Mouse (Mus musculus) lung, adult 2 months (tissue): ENCODE results near the gene Rasal1. TPM values are rescaled to one million over a fixed set of nuclear protein-coding genes. Genes with fewer than 3 reads are reported as not detected.

ENCODE experiments used
- DNase-seq: peaks from one replicate; pipeline ENCODE4 v3.0.0; 2022
- H3K4me1 ChIP-seq: fragments of 200-500 bp; 2 replicates; pipeline ENCODE4 v1.6.1; 2011; ENCODE audit warnings: low read length; ENCODE audit not compliant: control insufficient read depth, insufficient read depth
- H3K4me3 ChIP-seq: fragments of 200-500 bp; replicated peaks from 2 replicates; pipeline ENCODE3; 2011; ENCODE audit warnings: low read depth, mild to moderate bottlenecking, control low read depth, low read length; ENCODE audit errors: extremely low read depth
- CTCF ChIP-seq: fragments of 200-500 bp; IDR thresholded peaks from 2 replicates; pipeline ENCODE4 v1.5.1; 2011; ENCODE audit warnings: mild to moderate bottlenecking, low read length, control low read depth; ENCODE audit not compliant: insufficient read depth
- POLR2A ChIP-seq: fragments of 200-500 bp; IDR thresholded peaks from 2 replicates; pipeline ENCODE4 v1.6.1; 2011; ENCODE audit warnings: low read depth, mild to moderate bottlenecking, control low read depth, low read length, borderline replicate concordance; ENCODE audit errors: extremely low read depth
- WGBS: fragments of 180-500 bp; shearing (Covaris S2); methylation state at CpG from one replicate; pipeline ENCODE4 v1.1.7; 2018; 5-methylcytosine and 5-hydroxymethylcytosine counted together
- polyA plus RNA-seq: library from polyadenylated mRNA; depleted of rRNA; stranded (reverse); fragments of >200 nt; gene quantifications from 2 replicates; pipeline ENCODE4 v1.2.3, GENCODE M21; 2012

Gene Rasal1
- polyA plus RNA-seq, 1 experiment, result 1.6 TPM

DNA sequence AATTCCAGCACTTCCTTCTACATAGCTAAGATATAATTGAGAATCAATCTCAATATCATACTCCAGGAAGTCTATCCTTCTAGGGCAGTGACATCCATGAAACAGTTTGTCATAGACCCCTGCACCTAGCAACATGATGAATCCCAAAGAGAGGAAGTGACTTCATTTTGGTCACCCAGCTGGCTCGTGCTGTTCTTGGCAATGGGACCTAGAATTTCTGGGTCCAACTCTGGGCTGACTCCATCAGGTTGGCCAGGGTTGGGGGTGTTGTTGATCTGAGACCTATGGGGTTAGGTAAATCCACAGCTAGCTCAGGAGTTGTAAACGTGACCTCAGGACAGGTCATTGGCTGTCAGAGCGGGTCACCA, 38.9 kb downstream of the Rasal1 start:
- no peak for DNase-seq
- Histone ChIP-seq H3K4me1 (no peaks in the 10 kb centered on the region), H3K4me3 (no peak overlapping the region)
- WGBS, result 61% methylated on average over 3 of the region's 3 CpGs
- TF ChIP-seq POLR2A (no peak), CTCF (no peak)

DNA sequence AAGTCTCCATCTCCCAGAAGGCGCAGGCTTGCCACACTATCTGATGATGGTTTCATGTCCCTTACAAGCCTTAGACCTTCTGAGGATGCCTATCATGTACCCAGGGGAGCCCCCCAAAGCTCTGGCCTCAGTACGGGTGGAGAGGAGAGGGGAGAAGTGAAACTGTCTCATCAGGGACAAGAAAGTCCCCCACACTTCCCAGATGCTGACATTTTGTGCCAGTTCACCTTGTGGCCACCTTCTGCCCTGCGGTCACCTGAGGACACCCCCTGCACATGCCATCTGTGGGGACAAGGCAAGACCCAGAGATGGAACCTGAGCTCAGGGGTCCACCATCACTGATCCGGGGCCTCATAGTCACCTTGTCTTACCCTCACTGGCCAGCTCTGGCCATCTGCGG, 39.3 kb downstream of the Rasal1 start:
- no peak for DNase-seq
- 74% methylated on average over 5 of the region's 5 CpGs for WGBS
- H3K4me1 ChIP-seq, result no peaks in the 10 kb centered on the region
- no peak overlapping the region for H3K4me3 ChIP-seq
- TF ChIP-seq POLR2A, result no peak
- no peak for TF ChIP-seq CTCF

DNA sequence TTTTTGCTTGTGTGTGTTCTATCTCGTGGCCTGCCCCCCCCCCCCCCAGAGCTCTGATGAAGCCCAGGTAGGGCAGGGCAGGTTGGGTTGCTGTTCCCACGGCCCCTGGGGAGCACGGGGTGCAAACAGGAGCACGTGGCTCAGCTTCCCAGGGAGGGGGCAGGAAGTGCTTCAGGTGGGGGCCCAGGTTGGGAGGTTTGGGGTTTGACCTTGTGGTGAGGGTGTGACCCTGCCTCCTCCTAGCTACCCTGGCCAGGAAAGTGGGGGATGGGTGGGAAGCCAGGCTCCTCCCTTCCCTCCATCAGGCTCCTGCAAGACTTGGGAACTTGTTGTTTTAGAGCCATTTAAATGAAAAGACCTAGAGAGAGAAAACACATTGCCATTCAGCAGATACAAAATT, 39.8 kb downstream of the Rasal1 start:
- WGBS, result 31% methylated on average over 4 of the region's 4 CpGs
- Histone ChIP-seq H3K4me3 (no peak overlapping the region), H3K4me1 (no peaks in the 10 kb centered on the region)
- no peak for TF ChIP-seq CTCF
- TF ChIP-seq POLR2A, result no peak
- no peak for DNase-seq

DNA sequence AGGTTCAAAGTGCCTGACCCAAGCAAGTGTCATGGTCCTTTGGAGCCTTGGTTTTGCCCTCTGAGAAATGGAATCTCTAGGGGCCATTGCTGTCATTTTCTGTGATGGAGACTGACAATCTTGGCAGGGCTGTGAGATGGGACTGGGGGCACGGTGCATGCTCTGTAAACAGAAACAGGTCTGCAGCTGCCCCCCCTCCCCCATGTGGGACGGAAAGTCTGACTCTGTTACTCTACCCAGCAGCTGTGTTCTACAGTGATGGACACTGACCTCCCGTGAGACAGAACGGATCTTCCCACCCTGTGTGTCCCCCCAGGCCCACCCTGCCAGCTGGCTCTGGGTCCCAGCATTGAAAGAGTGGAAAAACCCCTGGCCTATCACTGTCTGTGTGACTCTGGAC, 41.8 kb downstream of the Rasal1 start:
- WGBS, result 46% methylated on average over 4 of the region's 4 CpGs
- DNase-seq, result no peak
- Histone ChIP-seq H3K4me1 (no peaks in the 10 kb centered on the region), H3K4me3 (no peak overlapping the region)
- TF ChIP-seq POLR2A, result no peak
- no peak for TF ChIP-seq CTCF

DNA sequence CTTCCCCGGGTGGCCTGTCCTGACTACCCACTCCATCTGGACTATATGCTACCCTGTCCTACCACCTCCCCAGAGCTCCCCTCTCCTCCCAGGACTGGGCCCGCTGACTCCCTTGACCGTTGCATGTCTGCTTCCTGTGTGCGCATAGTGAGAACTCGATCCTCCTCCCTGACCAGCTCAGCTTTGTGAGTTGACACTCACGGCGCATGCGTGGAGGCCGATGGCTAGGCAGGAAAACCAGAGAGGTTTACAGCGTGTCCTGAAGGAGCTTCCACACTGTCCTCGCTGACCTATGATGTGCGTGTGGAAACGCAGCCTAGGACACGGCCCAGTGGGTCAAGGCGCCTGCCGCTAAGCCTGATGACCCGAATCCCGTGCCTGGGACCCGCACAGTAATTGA, 43.4 kb downstream of the Rasal1 start:
- WGBS, result 68% methylated on average over 19 of the region's 19 CpGs
- Histone ChIP-seq H3K4me3 (no peak overlapping the region), H3K4me1 (no peaks in the 10 kb centered on the region)
- no peak for TF ChIP-seq CTCF
- TF ChIP-seq POLR2A, result no peak
- DNase-seq, result no peak

DNA sequence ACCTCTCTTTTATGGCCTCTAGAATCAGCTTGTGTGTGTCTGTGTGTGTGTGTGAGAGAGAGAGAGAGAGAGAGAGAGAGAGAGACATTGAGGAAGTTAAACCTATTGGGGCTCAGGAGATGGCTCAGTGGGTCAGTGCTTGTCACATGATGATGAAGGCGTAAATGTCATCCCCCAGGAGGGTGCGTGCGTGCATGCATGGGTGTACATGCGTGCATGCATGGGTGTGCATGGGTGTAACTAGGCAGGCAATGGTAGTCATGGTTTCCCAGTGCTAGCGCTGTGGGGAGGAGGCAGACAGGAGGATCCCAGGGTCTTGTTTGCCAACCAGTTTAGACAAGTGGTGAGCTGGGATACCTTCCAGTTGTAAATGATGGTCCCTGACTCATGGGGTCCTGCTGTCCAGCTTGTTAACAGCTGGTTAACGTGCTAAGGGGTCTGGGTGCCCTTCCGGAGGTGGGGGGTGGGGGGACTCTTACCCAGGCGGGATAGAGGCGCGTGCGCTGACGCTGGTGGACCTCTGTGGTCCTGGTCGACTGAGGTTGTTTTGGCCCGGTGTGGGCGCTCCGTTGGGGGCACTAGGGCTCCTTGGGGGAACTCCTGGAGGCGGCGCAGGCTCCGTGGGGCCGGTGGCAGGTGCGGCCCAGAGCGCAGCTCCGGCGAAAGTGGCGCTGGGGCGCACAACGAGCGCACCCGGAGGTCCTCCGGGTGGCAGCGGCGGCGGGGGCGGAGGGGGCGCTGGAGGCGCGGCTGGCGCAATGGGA, 45.5 kb downstream of the Rasal1 start:
- DNase-seq, result no peak
- 19% methylated on average over 38 of the region's 38 CpGs for WGBS
- Histone ChIP-seq H3K4me3 (no peak overlapping the region), H3K4me1 (no peaks in the 10 kb centered on the region)
- TF ChIP-seq POLR2A (no peak), CTCF (no peak)

DNA sequence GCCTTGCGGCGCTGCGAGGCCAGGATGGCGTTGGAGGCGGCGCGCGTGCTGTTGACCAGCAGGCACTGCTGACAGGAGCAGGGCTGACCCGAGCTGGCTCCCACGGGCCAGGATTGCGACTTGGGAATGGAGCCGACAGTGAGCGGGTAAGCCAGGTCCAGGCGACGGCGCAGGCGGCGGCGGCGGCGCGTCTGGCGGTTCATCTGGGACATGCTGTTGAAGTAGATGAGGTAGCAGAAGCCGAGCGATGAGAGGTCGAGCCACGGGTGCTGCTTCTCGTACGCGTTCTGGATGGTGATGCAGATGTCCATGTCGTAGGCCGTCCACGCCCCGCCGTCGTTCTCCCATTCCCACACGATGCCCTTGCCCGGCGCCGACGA, 46.1 kb downstream of the Rasal1 start:
- DNase-seq, result no peak
- 8% methylated on average over 41 of the region's 41 CpGs for WGBS
- Histone ChIP-seq H3K4me1 (no peaks in the 10 kb centered on the region), H3K4me3 (no peak overlapping the region)
- TF ChIP-seq CTCF (no peak), POLR2A (no peak)

DNA sequence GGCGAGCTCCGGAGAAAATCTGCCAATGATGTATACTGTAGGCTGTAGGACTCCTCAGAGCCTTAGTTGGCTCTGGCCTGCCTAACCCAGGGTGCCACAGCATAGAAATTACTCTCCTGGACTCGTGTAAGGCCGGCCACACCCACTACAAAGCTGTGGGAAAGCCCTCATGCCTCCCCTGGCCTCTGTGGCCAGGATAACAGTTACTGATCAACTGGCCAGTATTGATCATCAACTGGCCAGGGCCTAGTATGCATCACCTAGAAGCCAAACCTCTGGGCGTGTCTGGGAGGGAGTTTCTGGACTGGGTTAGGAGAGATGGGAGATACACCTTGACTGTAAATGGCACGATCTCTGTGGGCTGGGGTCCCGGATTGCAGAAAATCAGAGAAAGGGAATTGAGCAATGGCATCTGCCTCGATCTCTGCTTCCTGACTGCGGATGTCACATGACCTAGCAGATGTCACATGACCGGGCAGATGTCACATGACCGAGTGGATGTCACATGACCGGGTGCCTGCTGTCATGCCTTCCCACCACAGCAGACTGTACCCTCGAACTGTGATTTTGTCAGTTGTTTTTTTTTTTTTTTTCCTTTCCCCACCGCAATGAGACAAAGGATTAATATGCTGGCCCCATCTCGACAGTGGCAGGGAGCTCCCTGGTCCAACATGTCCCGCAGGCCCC, 47.6 kb downstream of the Rasal1 start:
- no peak for DNase-seq
- no peak overlapping the region for H3K4me3 ChIP-seq
- WGBS, result 66% methylated on average over 16 of the region's 16 CpGs
- no peaks in the 10 kb centered on the region for H3K4me1 ChIP-seq
- TF ChIP-seq POLR2A (no peak), CTCF (no peak)

DNA sequence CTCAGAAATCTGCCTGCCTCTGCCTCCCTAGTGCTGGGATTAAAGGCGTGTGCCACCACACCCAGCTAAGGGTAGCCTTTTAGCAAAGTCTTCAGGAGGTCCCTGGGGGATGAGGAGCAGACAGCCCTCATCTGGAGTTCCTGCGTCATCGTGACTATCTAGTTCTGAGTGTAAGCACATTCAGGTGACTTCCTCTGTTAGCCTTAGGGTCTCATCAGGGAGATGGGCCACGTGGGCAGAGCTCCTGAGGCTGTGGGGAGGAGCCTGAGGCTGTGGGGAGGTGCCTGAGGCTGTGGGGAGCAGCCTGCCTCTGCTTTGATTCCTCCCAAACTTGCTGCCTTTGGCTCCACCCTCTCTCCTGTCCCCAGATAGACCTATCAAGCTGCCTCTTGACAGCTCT, 48.3 kb downstream of the Rasal1 start:
- no peak for TF ChIP-seq POLR2A
- no peak for TF ChIP-seq CTCF
- no peak overlapping the region for H3K4me3 ChIP-seq
- DNase-seq, result no peak
- 56% methylated on average over 4 of the region's 4 CpGs for WGBS
- no peaks in the 10 kb centered on the region for H3K4me1 ChIP-seq

DNA sequence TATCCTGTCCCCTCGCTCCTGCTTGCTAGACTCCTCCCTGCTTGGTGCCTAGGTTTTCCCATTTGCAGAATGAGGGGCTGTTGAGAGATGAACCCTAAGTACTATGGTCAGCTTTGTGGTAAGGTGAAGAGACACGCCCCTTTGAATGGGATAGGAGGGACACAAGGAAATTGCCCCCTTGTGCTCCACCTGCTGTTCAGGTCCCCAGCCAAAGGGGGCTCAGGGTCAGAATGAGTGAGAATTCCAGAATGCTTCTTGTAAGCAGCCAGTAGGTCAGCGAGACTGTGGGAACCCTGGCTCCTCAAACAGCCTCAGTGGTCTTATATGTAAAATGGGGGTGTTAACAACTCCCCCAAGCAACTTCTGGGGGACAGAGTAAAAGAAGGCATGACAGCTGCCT, 49.6 kb downstream of the Rasal1 start:
- WGBS, result 71% methylated on average over 3 of the region's 3 CpGs

More for the DNA sequence above, 49.6 kb downstream of the Rasal1 start:
- DNase-seq, result no peak
- no peaks in the 10 kb centered on the region for H3K4me1 ChIP-seq
- no peak overlapping the region for H3K4me3 ChIP-seq
- TF ChIP-seq CTCF, result no peak
- TF ChIP-seq POLR2A, result no peak
